Mouse (Mus musculus) kidney, embryonic 16.5 days (tissue): Measurements from ENCODE around the gene Slc30a7. TPM values are rescaled to one million over a fixed set of nuclear protein-coding genes. Genes with fewer than 3 reads are reported as not detected.

Source experiments
- ATAC-seq: fragments of 200-750 bp; cut with Nextera tagmentation; 2 replicates; pipeline ENCODE4 v1.8.0; 2017; ENCODE audit warnings: moderate TSS enrichment; ENCODE audit not compliant: low FRiP score, low TSS enrichment
- H3K27ac ChIP-seq: fragments of 300-500 bp; sonication (generic); 2 replicates; pipeline ENCODE4 v1.5.1; 2014; ENCODE audit warnings: low read length
- H3K27me3 ChIP-seq: fragments of 300-500 bp; sonication (generic); 2 replicates; pipeline ENCODE4 v1.6.1; 2014; ENCODE audit warnings: low read length, control low read depth, mixed read lengths; ENCODE audit not compliant: insufficient read depth
- H3K36me3 ChIP-seq: fragments of 300-500 bp; sonication (generic); 2 replicates; pipeline ENCODE4 v1.6.1; 2014; ENCODE audit warnings: low read length, control low read depth, mixed read lengths; ENCODE audit not compliant: insufficient read depth
- H3K4me1 ChIP-seq: fragments of 300-500 bp; sonication (generic); 2 replicates; pipeline ENCODE4 v1.6.1; 2014; ENCODE audit warnings: low read length, control low read depth, mixed read lengths; ENCODE audit not compliant: insufficient read depth
- H3K4me2 ChIP-seq: fragments of 300-500 bp; sonication (generic); replicated peaks from 2 replicates; pipeline ENCODE4 v1.6.1; 2014; ENCODE audit warnings: low read depth, low read length
- H3K4me3 ChIP-seq: fragments of 300-500 bp; sonication (generic); 2 replicates; pipeline ENCODE4 v1.5.1; 2014; ENCODE audit warnings: mild to moderate bottlenecking, low read length
- H3K9ac ChIP-seq: fragments of 300-500 bp; sonication (generic); replicated peaks from 2 replicates; pipeline ENCODE4 v1.6.1; 2014; ENCODE audit warnings: low read length
- H3K9me3 ChIP-seq: fragments of 300-500 bp; sonication (generic); 2 replicates; pipeline ENCODE4 v1.6.1; 2016; ENCODE audit warnings: low read length, control low read depth
- WGBS: fragments of 180-500 bp; shearing (Covaris S2); extraction: QIAGEN DNeasy Blood & Tissue Kit; methylation state at CpG from one replicate; pipeline ENCODE4 v1.1.7; 2014; 5-methylcytosine and 5-hydroxymethylcytosine counted together
- microRNA-seq: library from miRNA; unstranded; fragments of <30 nt; microRNA quantifications from one replicate; pipeline ENCODE4, GENCODE M21; 2016
- polyA plus RNA-seq: library from polyadenylated mRNA; unstranded; fragments of >200 nt; fragmentation: Nextera tagmentation; extraction: Ambion mirVana; gene quantifications from 2 replicates; pipeline ENCODE4 v1.2.1, GENCODE M21; 2015

The Slc30a7 gene
- polyA plus RNA-seq, 1 experiment from 2014 or later = 30.8 TPM

- WGBS = 84% methylated on average over 3 of the region's 3 CpGs
- Histone ChIP-seq H3K9me3 (no peaks in the 10 kb centered on the region), H3K27me3 (no peaks in the 10 kb centered on the region), H3K9ac (no peak overlapping the region), H3K27ac (no peak overlapping the region), H3K36me3 (peaks cover 9% of the 10 kb centered on the region; the same call in 1 of the 2 replicates), H3K4me1 (no peaks in the 10 kb centered on the region), H3K4me3 (no peak overlapping the region), H3K4me2 (no peak overlapping the region)
- ATAC-seq = no peak
These were observed 108.8 kb downstream of the Slc30a7 start for GRCm38 (mm10) chr3:115898354-115898948.

- no peak for ATAC-seq
- WGBS = 85% methylated on average over 2 of the region's 2 CpGs
- no peak overlapping the region for H3K4me2 ChIP-seq
- H3K27ac ChIP-seq = no peak overlapping the region
- H3K9ac ChIP-seq = no peak overlapping the region
- no peaks in the 10 kb centered on the region for H3K4me1 ChIP-seq
- H3K4me3 ChIP-seq = no peak overlapping the region
- no peaks in the 10 kb centered on the region for H3K27me3 ChIP-seq
- H3K9me3 ChIP-seq = no peaks in the 10 kb centered on the region
- H3K36me3 ChIP-seq = peaks cover 4% of the 10 kb centered on the region; the same call in 1 of the 2 replicates
These were observed 114.0 kb downstream of the Slc30a7 start for GRCm38 (mm10) chr3:115893166-115893565.

DNA sequence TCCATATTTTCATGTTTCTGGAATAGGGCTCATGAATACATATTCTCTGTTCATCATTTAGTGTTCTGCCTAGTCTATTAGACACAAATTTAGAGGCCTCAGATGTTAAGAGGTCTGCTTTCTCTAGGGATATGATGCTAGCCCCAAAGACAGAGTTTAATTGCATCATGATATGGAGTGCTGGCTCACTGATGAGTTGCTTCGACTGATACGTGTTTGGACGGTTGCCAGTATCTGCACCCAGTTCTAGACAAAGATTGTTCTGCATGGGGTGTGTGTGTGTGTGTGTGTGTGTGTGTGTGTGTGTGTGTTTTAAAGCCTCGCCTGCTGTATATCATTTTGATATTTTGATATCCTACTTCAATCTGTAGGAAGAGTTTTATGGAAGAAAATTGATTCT is 114.9 kb downstream of the Slc30a7 start:
- peaks cover 4% of the 10 kb centered on the region; the same call in 1 of the 2 replicates for H3K36me3 ChIP-seq
- WGBS = 86% methylated on average over 4 of the region's 4 CpGs
- H3K27ac ChIP-seq = no peak overlapping the region
- no peaks in the 10 kb centered on the region for H3K4me1 ChIP-seq
- no peaks in the 10 kb centered on the region for H3K27me3 ChIP-seq
- H3K4me2 ChIP-seq = no peak overlapping the region
- ATAC-seq = no peak
- H3K9ac ChIP-seq = no peak overlapping the region
- no peak overlapping the region for H3K4me3 ChIP-seq
- H3K9me3 ChIP-seq = no peaks in the 10 kb centered on the region

Small RNAs within 50 kb of the gene (microRNA-seq; reads per million reads assigned to microRNA genes)
- gene Mir669n = not detected

Other genes starting within 250 kb of the Slc30a7 start
- gene Dph5, start 119.6 kb downstream of the Slc30a7 start, polyA plus RNA-seq = 27.3 and 28.5 TPM in 2 replicates
- 21.5 and 22.0 TPM in 2 replicates for gene Extl2, start 56 bp upstream of the Slc30a7 start, polyA plus RNA-seq
- 49.2 and 54.2 TPM in 2 replicates for gene Vcam1, start 122.3 kb upstream of the Slc30a7 start, polyA plus RNA-seq
- 0.41 and 1.6 TPM in 2 replicates for gene Gpr88, start 246.1 kb upstream of the Slc30a7 start, polyA plus RNA-seq